Mouse (Mus musculus) heart, embryonic 12.5 days (tissue): ENCODE results near the gene Hebp1. TPM values are rescaled to one million over a fixed set of nuclear protein-coding genes. Genes with fewer than 3 reads are reported as not detected.

Experiments used
- ATAC-seq: fragments of 200-750 bp; cut with Nextera tagmentation; 2 replicates; pipeline ENCODE4 v1.8.0; 2017; ENCODE audit warnings: moderate TSS enrichment, moderate library complexity; ENCODE audit not compliant: insufficient number of reproducible peaks, low FRiP score
- H3K27ac ChIP-seq: fragments of 300-500 bp; sonication (generic); 2 replicates; pipeline ENCODE4 v1.5.1; 2016; ENCODE audit warnings: mild to moderate bottlenecking, moderate library complexity; ENCODE audit not compliant: poor library complexity, severe bottlenecking
- H3K27me3 ChIP-seq: fragments of 300-500 bp; sonication (generic); replicated peaks from 2 replicates; pipeline ENCODE4 v1.6.1; 2016; ENCODE audit warnings: mild to moderate bottlenecking, moderate library complexity
- H3K36me3 ChIP-seq: fragments of 300-500 bp; sonication (generic); 2 replicates; pipeline ENCODE4 v1.6.1; 2016; ENCODE audit warnings: mild to moderate bottlenecking, moderate library complexity
- H3K4me1 ChIP-seq: fragments of 300-500 bp; sonication (generic); replicated peaks from 2 replicates; pipeline ENCODE4 v1.6.1; 2016; ENCODE audit warnings: mild to moderate bottlenecking
- H3K4me2 ChIP-seq: fragments of 300-500 bp; sonication (generic); 2 replicates; pipeline ENCODE4 v1.6.1; 2016; ENCODE audit warnings: mild to moderate bottlenecking, moderate library complexity
- H3K4me3 ChIP-seq: fragments of 300-500 bp; sonication (generic); 2 replicates; pipeline ENCODE4 v1.5.1; 2016; ENCODE audit warnings: mild to moderate bottlenecking
- H3K9ac ChIP-seq: fragments of 300-500 bp; sonication (generic); 2 replicates; pipeline ENCODE4 v1.6.1; 2016; ENCODE audit warnings: mild to moderate bottlenecking, moderate library complexity
- H3K9me3 ChIP-seq: fragments of 300-500 bp; sonication (generic); replicated peaks from 2 replicates; pipeline ENCODE4 v1.6.1; 2016; ENCODE audit warnings: mild to moderate bottlenecking, moderate library complexity
- WGBS: fragments of 180-500 bp; shearing (Covaris S2); methylation state at CpG from one replicate; pipeline ENCODE4 v1.1.7; 2016; 5-methylcytosine and 5-hydroxymethylcytosine counted together
- polyA plus RNA-seq: library from polyadenylated mRNA; unstranded; fragments of >200 nt; fragmentation: Nextera tagmentation; extraction: Ambion mirVana; gene quantifications from 2 replicates; pipeline ENCODE4 v1.2.1, GENCODE M21; 2016

The Hebp1 gene
- polyA plus RNA-seq, 1 experiment from 2014 or later = 16.0 TPM

DNA sequence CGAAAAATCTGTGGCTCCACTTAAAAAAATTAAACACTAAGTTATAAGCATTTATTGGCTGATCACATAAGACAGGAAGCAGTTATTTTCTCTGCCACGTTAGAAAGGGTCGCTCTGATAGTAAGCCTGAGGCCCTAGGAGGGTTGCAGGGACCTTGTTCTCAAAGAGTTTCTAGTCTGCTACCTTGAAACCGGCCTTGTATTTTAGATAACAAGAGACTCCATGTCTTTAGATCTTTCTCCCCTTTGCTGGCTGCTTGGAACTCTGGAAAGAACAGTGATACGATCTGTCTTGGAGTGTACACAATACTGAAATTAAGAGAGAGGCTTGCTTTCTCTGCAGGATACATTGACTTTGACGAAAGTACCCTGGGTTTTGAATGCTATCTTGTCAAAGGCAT is 904 bp upstream of the Hebp1 start:
- H3K36me3 ChIP-seq = no peaks in the 10 kb centered on the region
- peak overlapping the region; percentile 80; the same call in 1 of the 2 replicates for H3K4me3 ChIP-seq
- H3K4me2 ChIP-seq = peak overlapping the region; percentile 88
- no peak overlapping the region for H3K9ac ChIP-seq
- H3K27ac ChIP-seq = no peak overlapping the region
- 0 out of 2 replicates have a peak, but pooled peaks cover 4% of the 10 kb centered on the region for H3K9me3 ChIP-seq
- WGBS = 46% methylated on average over 6 of the region's 6 CpGs
- no peak for ATAC-seq
- H3K4me1 ChIP-seq = peaks cover 17% of the 10 kb centered on the region
- 0 out of 2 replicates have a peak, but pooled peaks cover 5% of the 10 kb centered on the region for H3K27me3 ChIP-seq

DNA sequence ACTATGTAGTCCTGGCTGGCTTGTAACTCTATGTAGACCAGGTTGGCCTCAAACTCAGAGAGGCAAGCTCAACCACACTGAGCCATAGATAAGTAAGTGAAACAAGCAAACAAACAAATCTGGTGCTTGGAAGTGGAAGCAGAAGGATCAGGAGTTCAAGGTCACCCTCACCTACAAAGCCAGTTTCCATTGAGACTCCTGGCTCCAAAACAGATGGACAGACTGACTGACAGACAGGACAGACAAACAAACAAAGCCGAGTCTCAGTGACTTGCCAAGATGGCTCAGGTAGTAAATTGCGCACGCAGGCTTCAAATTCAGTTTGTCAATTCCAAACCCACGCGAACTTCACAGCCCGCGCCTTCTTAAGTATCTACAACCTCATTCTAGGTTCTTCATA is 376 bp downstream of the Hebp1 start:
- Histone ChIP-seq H3K27me3 (0 out of 2 replicates have a peak, but pooled peaks cover 5% of the 10 kb centered on the region), H3K4me2 (peak overlapping the region; percentile 88), H3K9ac (peak overlapping the region; percentile 85), H3K9me3 (0 out of 2 replicates have a peak, but pooled peaks cover under 1% of the 10 kb centered on the region), H3K27ac (no peak overlapping the region), H3K36me3 (no peaks in the 10 kb centered on the region), H3K4me3 (peak overlapping the region; percentile 80), H3K4me1 (peaks cover 27% of the 10 kb centered on the region; the same call in 1 of the 2 replicates)
- no peak for ATAC-seq
- WGBS = 19% methylated on average over 7 of the region's 7 CpGs

DNA sequence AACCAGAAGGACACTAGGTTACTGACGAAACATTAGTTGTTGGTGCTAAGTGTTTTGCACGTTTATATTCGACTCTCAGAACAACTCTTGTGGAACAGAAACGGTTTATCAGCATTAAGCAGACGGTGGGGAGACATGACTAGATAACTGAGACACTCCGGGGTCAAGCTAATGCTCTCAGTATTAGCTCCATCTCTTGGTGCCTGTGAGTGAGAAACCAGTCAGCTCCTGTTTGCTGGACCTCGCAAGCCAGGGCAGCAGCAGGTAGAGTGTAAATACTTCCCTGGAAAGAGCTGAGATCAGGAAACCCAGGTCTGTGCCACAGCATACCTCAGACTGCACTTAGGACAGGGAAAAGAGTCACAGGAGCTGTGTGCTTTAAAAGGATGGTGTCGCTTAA is 1.1 kb downstream of the Hebp1 start:
- peak; percentile 48; the same call in 1 of the 2 replicates for ATAC-seq
- 34% methylated on average over 8 of the region's 8 CpGs for WGBS
- H3K27me3 ChIP-seq = 0 out of 2 replicates have a peak, but pooled peaks cover 5% of the 10 kb centered on the region
- H3K4me1 ChIP-seq = peaks cover 27% of the 10 kb centered on the region; the same call in 1 of the 2 replicates
- peak overlapping the region; percentile 88 for H3K4me2 ChIP-seq
- H3K4me3 ChIP-seq = no peak overlapping the region
- no peaks in the 10 kb centered on the region for H3K9me3 ChIP-seq
- H3K9ac ChIP-seq = no peak overlapping the region; the same call in 1 of the 2 replicates
- H3K36me3 ChIP-seq = no peaks in the 10 kb centered on the region
- H3K27ac ChIP-seq = 0 out of 2 replicates have a peak overlapping the region, but pooled peaks have one; percentile 5

DNA sequence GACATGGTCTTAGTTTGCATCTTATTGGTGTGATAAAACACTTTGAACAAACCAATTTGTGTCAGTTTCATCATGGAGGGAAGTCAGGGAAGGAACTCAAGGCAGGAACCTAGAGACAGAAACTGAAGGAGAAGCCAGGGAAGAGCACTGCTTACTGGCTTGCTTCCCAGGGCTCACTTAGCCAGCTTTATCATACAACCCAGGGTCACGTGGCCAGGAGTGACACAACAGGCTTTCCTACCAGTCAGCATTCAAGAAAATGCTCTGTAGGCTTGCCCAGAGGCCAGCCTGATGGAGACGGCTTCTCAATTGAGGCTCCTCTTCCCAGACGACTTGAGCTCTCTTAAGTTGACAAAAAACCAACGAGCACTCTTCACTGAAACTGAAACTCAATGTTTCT is 2.9 kb downstream of the Hebp1 start:
- Histone ChIP-seq H3K27ac (no peak overlapping the region), H3K36me3 (no peaks in the 10 kb centered on the region), H3K9me3 (no peaks in the 10 kb centered on the region), H3K27me3 (no peaks in the 10 kb centered on the region), H3K4me1 (peaks cover 27% of the 10 kb centered on the region; the same call in 1 of the 2 replicates), H3K4me2 (no peak overlapping the region), H3K9ac (no peak overlapping the region), H3K4me3 (no peak overlapping the region)
- ATAC-seq = peak; percentile 76
- 73% methylated on average over 4 of the region's 4 CpGs for WGBS

DNA sequence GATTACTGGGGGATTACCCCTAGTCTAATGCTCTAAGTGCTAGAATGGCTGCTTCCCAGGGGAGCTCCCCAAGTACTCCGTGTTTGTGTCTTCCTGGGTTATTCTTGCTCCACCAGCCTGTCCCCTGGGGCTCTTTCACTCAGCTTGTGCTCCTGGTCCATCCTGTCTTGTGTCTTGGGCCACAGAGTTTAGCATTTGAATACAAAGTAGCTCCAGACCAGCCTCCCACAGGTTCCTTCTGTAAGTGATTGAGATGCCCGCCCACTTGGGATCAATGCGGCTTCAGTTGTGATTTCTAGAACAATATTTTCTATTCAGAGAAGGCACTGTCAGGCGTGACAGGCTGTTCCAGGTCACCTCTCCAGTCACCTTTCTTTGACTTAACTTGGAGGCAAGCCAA is 4.1 kb downstream of the Hebp1 start:
- no peak overlapping the region for H3K4me3 ChIP-seq
- H3K4me2 ChIP-seq = no peak overlapping the region
- H3K36me3 ChIP-seq = no peaks in the 10 kb centered on the region
- ATAC-seq = no peak
- WGBS = 58% methylated on average over 4 of the region's 4 CpGs
- H3K4me1 ChIP-seq = peaks cover 26% of the 10 kb centered on the region; the same call in 1 of the 2 replicates
- no peak overlapping the region for H3K9ac ChIP-seq
- no peaks in the 10 kb centered on the region for H3K27me3 ChIP-seq
- H3K27ac ChIP-seq = no peak overlapping the region
- no peaks in the 10 kb centered on the region for H3K9me3 ChIP-seq

DNA sequence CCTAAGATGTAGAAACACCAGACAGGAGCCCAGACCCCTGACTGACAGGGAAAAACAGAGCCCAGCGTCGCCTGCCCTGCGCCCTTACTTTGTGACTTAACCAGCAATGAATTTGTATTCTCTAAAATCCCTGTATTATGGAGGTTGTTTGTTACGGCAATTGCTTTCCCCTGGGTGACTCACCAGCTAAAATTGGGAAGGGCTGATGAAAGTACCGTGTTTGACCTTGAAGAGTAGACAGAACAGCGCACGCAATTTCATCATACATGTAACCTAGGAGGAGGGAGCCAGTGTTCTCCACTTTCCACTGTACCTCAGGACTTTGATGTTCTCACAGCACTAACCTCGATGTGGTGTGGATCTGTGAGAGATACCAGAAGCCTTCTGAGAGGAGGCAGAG is 4.8 kb downstream of the Hebp1 start:
- Histone ChIP-seq H3K9me3 (no peaks in the 10 kb centered on the region), H3K4me2 (no peak overlapping the region), H3K9ac (no peak overlapping the region), H3K36me3 (no peaks in the 10 kb centered on the region), H3K27me3 (no peaks in the 10 kb centered on the region), H3K4me3 (no peak overlapping the region), H3K4me1 (peaks cover 21% of the 10 kb centered on the region; the same call in 1 of the 2 replicates), H3K27ac (no peak overlapping the region)
- 75% methylated on average over 8 of the region's 8 CpGs for WGBS
- ATAC-seq = no peak

DNA sequence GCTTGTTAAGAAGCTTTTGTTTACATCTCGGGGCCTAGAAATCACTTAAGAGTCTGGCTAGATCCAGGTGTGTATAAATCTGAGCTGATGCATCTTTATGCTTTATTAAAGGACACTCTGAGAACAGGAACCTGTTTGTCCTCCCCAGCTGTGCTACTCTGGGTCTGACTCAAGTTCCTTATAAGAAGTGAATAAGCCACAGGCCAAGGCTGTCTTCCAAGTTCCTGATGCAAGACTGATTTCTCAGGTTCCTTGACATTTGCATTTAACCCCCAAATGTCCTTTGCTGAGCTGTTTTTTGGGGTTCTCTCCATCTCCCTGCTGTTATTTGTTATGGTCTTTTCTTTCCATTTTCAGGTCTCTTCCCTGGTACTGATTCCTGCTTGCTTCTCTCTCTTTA is 5.9 kb downstream of the Hebp1 start:
- no peak overlapping the region for H3K9ac ChIP-seq
- no peak for ATAC-seq
- 81% methylated on average over 1 of the region's 1 CpGs for WGBS

DNA sequence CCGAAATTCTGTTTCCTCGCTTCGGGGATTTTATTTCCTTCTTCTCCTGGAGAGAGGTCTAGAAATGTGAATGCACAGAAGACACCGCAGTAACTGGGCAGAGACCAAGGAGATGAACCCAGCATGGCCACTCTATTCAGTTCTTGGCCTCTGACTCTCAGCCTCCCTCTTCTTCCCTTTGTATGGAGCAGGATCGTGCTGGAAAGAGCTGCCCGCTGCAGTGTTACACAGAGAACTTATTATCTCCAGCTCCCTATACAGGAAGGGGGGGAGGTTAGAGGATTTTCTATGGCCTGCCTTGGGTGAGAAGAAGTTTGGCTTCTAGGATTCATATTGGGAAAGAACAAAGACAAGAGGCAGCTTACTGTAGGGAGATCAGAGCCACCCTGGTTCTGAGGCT is 7.7 kb downstream of the Hebp1 start:
- Histone ChIP-seq H3K36me3 (no peaks in the 10 kb centered on the region), H3K4me2 (no peak overlapping the region), H3K27ac (no peak overlapping the region), H3K27me3 (no peaks in the 10 kb centered on the region), H3K4me3 (no peak overlapping the region), H3K9ac (no peak overlapping the region), H3K4me1 (peaks cover 22% of the 10 kb centered on the region), H3K9me3 (no peaks in the 10 kb centered on the region)
- 65% methylated on average over 6 of the region's 6 CpGs for WGBS
- ATAC-seq = no peak

More for the DNA sequence above, 5.9 kb downstream of the Hebp1 start:
- no peaks in the 10 kb centered on the region for H3K27me3 ChIP-seq
- no peaks in the 10 kb centered on the region for H3K36me3 ChIP-seq
- H3K27ac ChIP-seq = no peak overlapping the region
- H3K4me2 ChIP-seq = no peak overlapping the region
- no peaks in the 10 kb centered on the region for H3K9me3 ChIP-seq
- H3K4me3 ChIP-seq = no peak overlapping the region
- peaks cover 22% of the 10 kb centered on the region for H3K4me1 ChIP-seq

DNA sequence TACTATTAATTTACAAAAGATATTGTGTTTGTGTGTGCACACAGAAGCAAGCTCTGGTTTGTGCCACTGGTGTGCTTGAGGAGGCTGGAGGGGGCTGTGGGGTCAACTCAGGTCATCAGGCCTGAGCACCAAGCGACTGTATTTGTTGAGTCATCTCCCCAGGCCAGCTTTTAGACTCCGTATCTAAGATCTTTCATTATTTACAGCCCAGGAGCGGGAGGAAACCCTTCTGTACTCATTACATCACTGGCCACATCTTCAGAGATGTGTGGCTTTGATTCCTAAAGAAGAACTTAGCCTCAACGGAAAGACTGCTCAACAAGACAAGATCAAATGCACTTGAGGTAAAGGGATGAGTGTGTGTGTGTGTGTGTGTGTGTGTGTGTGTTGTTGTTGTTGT is 9.2 kb downstream of the Hebp1 start:
- Histone ChIP-seq H3K4me3 (no peak overlapping the region), H3K9me3 (no peaks in the 10 kb centered on the region), H3K36me3 (no peaks in the 10 kb centered on the region), H3K27ac (no peak overlapping the region), H3K4me2 (no peak overlapping the region), H3K9ac (no peak overlapping the region), H3K27me3 (no peaks in the 10 kb centered on the region), H3K4me1 (peaks cover 13% of the 10 kb centered on the region)
- peak; percentile 15; the same call in 1 of the 2 replicates for ATAC-seq
- 56% methylated on average over 4 of the region's 4 CpGs for WGBS

DNA sequence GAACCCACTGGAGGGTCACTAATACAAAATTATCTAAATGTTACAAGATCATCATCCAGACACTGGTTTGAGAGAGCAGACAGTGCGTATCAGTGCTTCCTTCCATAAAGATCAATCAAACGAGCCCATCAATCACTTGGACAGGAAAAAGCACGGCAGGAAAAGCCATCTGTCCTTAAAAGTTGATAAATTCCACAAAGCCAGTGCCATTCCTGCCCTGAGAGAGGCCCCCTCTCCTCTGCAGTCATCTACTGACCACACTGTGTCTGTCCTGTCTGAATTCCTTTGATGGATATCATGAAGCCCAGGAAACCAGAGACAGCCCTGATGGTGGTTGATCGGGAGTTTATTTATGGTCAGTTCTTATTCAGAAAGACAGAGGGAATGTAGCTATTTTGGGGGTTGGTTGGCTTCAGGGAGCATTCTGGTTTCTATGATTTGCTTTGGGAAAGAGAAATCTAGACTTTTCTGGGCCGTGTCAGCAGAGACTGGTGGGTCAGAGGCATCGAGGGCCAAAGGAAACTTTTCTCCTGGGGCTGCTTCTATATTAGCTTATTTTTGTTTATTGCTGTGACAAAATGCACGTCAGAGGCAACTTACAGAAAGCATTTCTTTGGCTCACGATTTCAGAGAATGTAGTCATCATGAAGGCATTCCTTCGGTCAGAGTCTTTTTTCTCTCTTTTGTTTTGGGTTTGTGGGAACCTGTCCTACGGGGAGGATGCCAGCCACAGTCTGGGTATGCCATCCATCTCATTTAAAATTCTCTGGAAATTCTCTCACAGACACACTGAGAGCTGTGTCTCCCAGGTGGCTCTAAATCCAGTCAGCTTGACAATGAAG is 10.5 kb downstream of the Hebp1 start:
- Histone ChIP-seq H3K36me3 (no peaks in the 10 kb centered on the region), H3K27ac (no peak overlapping the region), H3K4me2 (no peak overlapping the region), H3K9ac (no peak overlapping the region), H3K9me3 (no peaks in the 10 kb centered on the region), H3K27me3 (no peaks in the 10 kb centered on the region), H3K4me1 (peaks cover 4% of the 10 kb centered on the region; the same call in 1 of the 2 replicates), H3K4me3 (no peak overlapping the region)
- WGBS = 51% methylated on average over 10 of the region's 10 CpGs
- ATAC-seq = no peak

DNA sequence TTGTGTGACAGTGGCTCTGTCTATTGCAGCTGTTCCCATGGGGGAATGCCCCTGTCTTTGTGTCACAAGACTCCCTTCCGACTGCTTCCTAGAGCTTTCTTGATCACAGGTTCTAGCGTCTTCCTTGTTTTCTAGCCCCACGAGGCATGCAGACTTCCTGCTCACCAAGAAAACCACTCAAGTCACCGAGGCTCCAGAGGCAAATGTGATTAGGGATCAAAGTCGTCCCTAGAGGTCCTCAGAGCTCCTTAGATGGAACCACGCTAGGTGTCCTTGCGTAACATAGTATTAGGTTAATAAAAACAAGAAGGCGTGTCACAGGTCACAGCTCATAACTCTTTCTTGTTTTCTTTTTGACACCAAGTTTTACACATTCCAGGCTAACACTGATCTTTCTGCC is 13.9 kb downstream of the Hebp1 start:
- Histone ChIP-seq H3K4me1 (peaks cover 4% of the 10 kb centered on the region; the same call in 1 of the 2 replicates), H3K27me3 (peaks cover 3% of the 10 kb centered on the region; the same call in 1 of the 2 replicates), H3K36me3 (no peaks in the 10 kb centered on the region), H3K27ac (no peak overlapping the region), H3K4me3 (no peak overlapping the region), H3K4me2 (no peak overlapping the region), H3K9me3 (no peaks in the 10 kb centered on the region), H3K9ac (no peak overlapping the region)
- WGBS = 36% methylated on average over 8 of the region's 8 CpGs
- ATAC-seq = no peak
